Mouse (Mus musculus): ENCODE results near the gene Zbtb17. TPM values are rescaled to one million over a fixed set of nuclear protein-coding genes. Genes with fewer than 3 reads are reported as not detected.

Gene Zbtb17
- total and polyA plus RNA-seq, 3 experiments, result 36.4 to 63.2 TPM; not detected in 1

GRCm38 (mm10) chr4:141479411-141479810 lies 35.0 kb downstream of the Zbtb17 start:
- H3K9me3 ChIP-seq (replicated peaks; ENCODE audit: insufficient read depth, low read length), result no peaks in the 10 kb centered on the region

GRCm38 (mm10) chr4:141484071-141484470 lies 39.6 kb downstream of the Zbtb17 start:
- no peak for TF ChIP-seq GABPA (IDR thresholded peaks at IDR 0.05; ENCODE audit: low read depth, low read length)
- TF ChIP-seq POLR2A (IDR thresholded peaks at IDR 0.05; ENCODE audit: control insufficient read depth in 1 of 2, insufficient read depth in 1 of 2, low read depth in 1 of 2, low read length in 2 of 2, poor library complexity in 1 of 2), result no peak
- no peak for TF ChIP-seq ETS1 (IDR thresholded peaks at IDR 0.05; ENCODE audit: low read depth, low read length)
- TF ChIP-seq POLR2AphosphoS5 (IDR thresholded peaks at IDR 0.05; ENCODE audit: borderline replicate concordance, low read depth, low read length), result no peak
- no peak for TF ChIP-seq TCF12 (IDR thresholded peaks at IDR 0.05; ENCODE audit: low read depth, low read length)
- no peak for TF ChIP-seq GATA1 (IDR thresholded peaks at IDR 0.05; ENCODE audit: low read depth, low read length)
- TF ChIP-seq ELF1 (IDR thresholded peaks at IDR 0.05; ENCODE audit: low read depth, low read length), result no peak
- TF ChIP-seq MYB (IDR thresholded peaks at IDR 0.05; ENCODE audit: low read depth, low read length), result no peak
- TF ChIP-seq HCFC1 (IDR thresholded peaks at IDR 0.05; ENCODE audit: low read depth, low read length), result no peak
- no peak for TF ChIP-seq KAT2A (conservative IDR thresholded peaks at IDR 0.05; ENCODE audit: low read depth, low read length)
- TF ChIP-seq USF1 (IDR thresholded peaks at IDR 0.05; ENCODE audit: low read depth, low read length), result no peak
- TF ChIP-seq NELFE (IDR thresholded peaks at IDR 0.05; ENCODE audit: low read depth, low read length), result no peak
- no peak for TF ChIP-seq ZMIZ1 (IDR thresholded peaks at IDR 0.05; ENCODE audit: low read depth, low read length)
- no peak for TF ChIP-seq MXI1 (IDR thresholded peaks at IDR 0.05; ENCODE audit: low read depth, low read length)
- no peak for TF ChIP-seq MAX (IDR thresholded peaks at IDR 0.05; ENCODE audit: low read length)
- no peak for TF ChIP-seq UBTF (IDR thresholded peaks at IDR 0.05; ENCODE audit: borderline replicate concordance, insufficient read depth, low read depth, low read length)
- no peak for TF ChIP-seq ZC3H11A (IDR thresholded peaks at IDR 0.05; ENCODE audit: low read depth, low read length)
- no peak for TF ChIP-seq E2F4 (IDR thresholded peaks at IDR 0.05; ENCODE audit: borderline replicate concordance, low read depth, low read length)
- no peak for TF ChIP-seq TBP (IDR thresholded peaks at IDR 0.05; ENCODE audit: low read depth, low read length)
- no peak for TF ChIP-seq SMC3 (IDR thresholded peaks at IDR 0.05; ENCODE audit: low read depth, low read length)
- Histone ChIP-seq H3K27ac (ENCODE audit: control insufficient read depth, low read depth, low read length) (no peak overlapping the region), H3K27me3 (ENCODE audit: control insufficient read depth in 1 of 2, insufficient read depth in 2 of 2, low read length in 2 of 2) (no peaks in the 10 kb centered on the region), H3K9ac (ENCODE audit: control insufficient read depth, low read depth, low read length, poor library complexity, severe bottlenecking) (no peak overlapping the region), H3K4me1 (ENCODE audit: control insufficient read depth in 1 of 2, insufficient read depth in 2 of 2, low read length in 2 of 2) (no peaks in the 10 kb centered on the region), H3K4me3 (ENCODE audit: control insufficient read depth in 1 of 2, insufficient read depth in 1 of 2, low read depth in 2 of 2, low read length in 2 of 2) (no peak overlapping the region), H3K79me2 (ENCODE audit: control insufficient read depth, insufficient read depth, low read length, poor library complexity) (no peaks in the 10 kb centered on the region), H3K36me3 (ENCODE audit: control insufficient read depth in 1 of 2, insufficient read depth in 2 of 2, low read length in 2 of 2) (peaks cover 0 to 10% of the 10 kb centered on the region in 2 experiments; a peak in 2 of 4 replicates), H3K9me3 (replicated peaks; ENCODE audit: insufficient read depth, low read length) (no peaks in the 10 kb centered on the region)
- DNase-seq (ENCODE audit: low read depth, low spot score), result no peak

More at GRCm38 (mm10) chr4:141479411-141479810, 35.0 kb downstream of the Zbtb17 start:
- TF ChIP-seq NRF1 (IDR thresholded peaks at IDR 0.05; ENCODE audit: insufficient read depth, low read depth, low read length, poor library complexity, severe bottlenecking) (no peak), HCFC1 (IDR thresholded peaks at IDR 0.05; ENCODE audit: low read depth, low read length) (no peak), BHLHE40 (IDR thresholded peaks at IDR 0.05; ENCODE audit: borderline replicate concordance, low read depth, low read length) (no peak), JUND (IDR thresholded peaks at IDR 0.05; ENCODE audit: low read depth, low read length) (no peak), ZNF384 (IDR thresholded peaks at IDR 0.05; ENCODE audit: low read depth, low read length) (no peak), UBTF (IDR thresholded peaks at IDR 0.05; ENCODE audit: borderline replicate concordance, insufficient read depth, low read depth, low read length) (no peak), MXI1 (IDR thresholded peaks at IDR 0.05; ENCODE audit: low read depth, low read length) (no peak), TAL1 (IDR thresholded peaks at IDR 0.05; ENCODE audit: low read length) (no peak), MAX (IDR thresholded peaks at IDR 0.05; ENCODE audit: low read length) (no peak), ETS1 (IDR thresholded peaks at IDR 0.05; ENCODE audit: low read depth, low read length) (no peak), CHD2 (IDR thresholded peaks at IDR 0.05; ENCODE audit: low read length) (no peak), MAFK (IDR thresholded peaks at IDR 0.05; ENCODE audit: borderline replicate concordance, low read depth, low read length) (no peak), ZC3H11A (IDR thresholded peaks at IDR 0.05; ENCODE audit: low read depth, low read length) (no peak), NELFE (IDR thresholded peaks at IDR 0.05; ENCODE audit: low read depth, low read length) (no peak)
- Histone ChIP-seq H3K79me2 (ENCODE audit: control insufficient read depth, insufficient read depth, low read length, poor library complexity) (no peaks in the 10 kb centered on the region), H3K36me3 (ENCODE audit: control insufficient read depth in 1 of 2, insufficient read depth in 2 of 2, low read length in 2 of 2) (peaks cover 0 to 1% of the 10 kb centered on the region in 2 experiments; a peak in 2 of 4 replicates), H3K4me1 (ENCODE audit: control insufficient read depth in 1 of 2, insufficient read depth in 2 of 2, low read length in 2 of 2) (no peaks in the 10 kb centered on the region), H3K27me3 (ENCODE audit: control insufficient read depth in 1 of 2, insufficient read depth in 2 of 2, low read length in 2 of 2) (no peaks in the 10 kb centered on the region), H3K9ac (ENCODE audit: control insufficient read depth, low read depth, low read length, poor library complexity, severe bottlenecking) (no peak overlapping the region), H3K4me3 (ENCODE audit: control insufficient read depth in 1 of 2, insufficient read depth in 1 of 2, low read depth in 2 of 2, low read length in 2 of 2) (no peak overlapping the region), H3K27ac (ENCODE audit: control insufficient read depth, low read depth, low read length) (no peak overlapping the region)
- no peak for DNase-seq (ENCODE audit: low read depth, low spot score)

All from MEL (cell line).